Mouse (Mus musculus) adrenal gland, adult (tissue): ENCODE results near the gene Med4.

Experiments used
- DNase-seq, 2 experiments: peaks; one replicate each; pipeline ENCODE4 v3.0.0; 2022 to 2023; ENCODE audit warnings: low spot score in 1 of 2; ENCODE audit not compliant: inconsistent age in 2 of 2

The Med4 gene

GRCm38 (mm10) chr14:73509765-73510423 is at the start of gene Med4:
Gene Med4, plus strand, starts transcription at chr14:73510025.
- DNase-seq: peak; percentile 95 to 99

- DNase-seq: no peak
Observed at GRCm38 (mm10) chr14:73460514-73461134, 49.2 kb upstream of the Med4 start.

- no peak for DNase-seq
Observed at GRCm38 (mm10) chr14:73462211-73462610, 47.6 kb upstream of the Med4 start.

- no peak for DNase-seq
Observed at GRCm38 (mm10) chr14:73467697-73468096, 42.1 kb upstream of the Med4 start.

GRCm38 (mm10) chr14:73469506-73469905 is 40.3 kb upstream of the Med4 start:
- peak in 1 of 2 experiments; percentile 42 for DNase-seq

- DNase-seq: no peak
Observed at GRCm38 (mm10) chr14:73470593-73470992, 39.2 kb upstream of the Med4 start.

GRCm38 (mm10) chr14:73472205-73472604 is 37.6 kb upstream of the Med4 start:
- no peak for DNase-seq

GRCm38 (mm10) chr14:73473670-73474460 is 36.0 kb upstream of the Med4 start:
- DNase-seq: peak; percentile 55 to 84

GRCm38 (mm10) chr14:73474636-73475093 is 35.2 kb upstream of the Med4 start:
- DNase-seq: peak; percentile 39 to 86

- DNase-seq: peak; percentile 23 to 62
Observed at GRCm38 (mm10) chr14:73475506-73475905, 34.3 kb upstream of the Med4 start.

- DNase-seq: no peak
Observed at GRCm38 (mm10) chr14:73476361-73476934, 33.4 kb upstream of the Med4 start.

GRCm38 (mm10) chr14:73477077-73477476 is 32.7 kb upstream of the Med4 start:
- DNase-seq: no peak

GRCm38 (mm10) chr14:73478321-73478720 is 31.5 kb upstream of the Med4 start:
- no peak for DNase-seq

GRCm38 (mm10) chr14:73479771-73480170 is 30.1 kb upstream of the Med4 start:
- no peak for DNase-seq

GRCm38 (mm10) chr14:73483516-73484229 is 26.2 kb upstream of the Med4 start:
- DNase-seq: no peak

GRCm38 (mm10) chr14:73484366-73485110 is 25.3 kb upstream of the Med4 start:
- DNase-seq: no peak

- DNase-seq: no peak
Observed at GRCm38 (mm10) chr14:73486641-73487040, 23.2 kb upstream of the Med4 start.

- no peak for DNase-seq
Observed at GRCm38 (mm10) chr14:73493356-73493755, 16.5 kb upstream of the Med4 start.

GRCm38 (mm10) chr14:73494122-73494521 is 15.7 kb upstream of the Med4 start:
- no peak for DNase-seq

GRCm38 (mm10) chr14:73495753-73496152 is 14.1 kb upstream of the Med4 start:
- no peak for DNase-seq
